Mouse (Mus musculus) T-helper 2 cell (primary cell): ENCODE results near the gene Spint3.

Source experiments
- in situ Hi-C: fragments of 300-600 bp; cut with MboI, MseI; formaldehyde crosslinking; loops from one replicate; pipeline ENCODE4 v1.15.1; 2025; ENCODE audit warnings: high pct_unique_total_duplicates

Spint3 gene

GRCm38 (mm10) chr2:164550895-164551269 lies 22.4 kb downstream of the Spint3 start:
- in situ Hi-C loops: no loop called here

GRCm38 (mm10) chr2:164549963-164550894 lies 23.0 kb downstream of the Spint3 start:
- in situ Hi-C loops: no loop called here

- in situ Hi-C loops: no loop called here
Observed at GRCm38 (mm10) chr2:164549338-164549737, 23.9 kb downstream of the Spint3 start.

- in situ Hi-C loops: no loop called here
Observed at GRCm38 (mm10) chr2:164544454-164545097, 28.7 kb downstream of the Spint3 start.

- in situ Hi-C loops: no loop called here
Observed at GRCm38 (mm10) chr2:164543745-164544144, 29.5 kb downstream of the Spint3 start.

GRCm38 (mm10) chr2:164542598-164542997 lies 30.7 kb downstream of the Spint3 start:
- in situ Hi-C loops: no loop called here

- in situ Hi-C loops: no loop called here
Observed at GRCm38 (mm10) chr2:164542132-164542531, 31.1 kb downstream of the Spint3 start.

GRCm38 (mm10) chr2:164540652-164541427 lies 32.4 kb downstream of the Spint3 start:
- in situ Hi-C loops: no loop called here

GRCm38 (mm10) chr2:164537003-164537402 lies 36.3 kb downstream of the Spint3 start:
- in situ Hi-C loops: no loop called here

GRCm38 (mm10) chr2:164534315-164534714 lies 38.9 kb downstream of the Spint3 start:
- in situ Hi-C loops: loop anchor here (5.0 kb wide), 1 partner anchor 77 kb away; the partner anchor contains the start of gene Sys1

GRCm38 (mm10) chr2:164531169-164531568 lies 42.1 kb downstream of the Spint3 start:
- in situ Hi-C loops: loop anchor here (5.0 kb wide), 1 partner anchor 74 kb away; the partner anchor contains the start of gene Sys1

- in situ Hi-C loops: no loop called here
Observed at GRCm38 (mm10) chr2:164528557-164528956, 44.7 kb downstream of the Spint3 start.

GRCm38 (mm10) chr2:164523301-164523773 lies 49.9 kb downstream of the Spint3 start:
- in situ Hi-C loops: no loop called here

- in situ Hi-C loops: no loop called here
Observed at GRCm38 (mm10) chr2:164522280-164522679, 51.0 kb downstream of the Spint3 start.

GRCm38 (mm10) chr2:164521841-164522240 lies 51.4 kb downstream of the Spint3 start:
- in situ Hi-C loops: no loop called here

GRCm38 (mm10) chr2:164520782-164521181 lies 52.5 kb downstream of the Spint3 start:
- in situ Hi-C loops: no loop called here
